ENCODE assay signal across 26 mouse cellular contexts in genomic region chr17:49458386-49458785, GRCm38 (mm10). TPM values are rescaled to one million over a fixed set of nuclear protein-coding genes. Genes with fewer than 3 reads are reported as not detected.
DNase-seq lines count a peak whose midpoint lies in the region; ATAC-seq and TF ChIP-seq lines count a peak whose summit lies in the region.
"Had no signal": no experiment of that assay in that cellular context is flagged by ENCODE, and none has a peak within 500 bp of the region (broad histone marks: within the 10 kb centered on the region; RNA-seq: fewer than 3 reads in every experiment).

No protein-coding gene starts in this region.

- peak; percentile 30 for DNase-seq in kidney, adult 8-10 months
- DNase-seq in 3134 (ENCODE audit: extremely low read depth, insufficient read length, low spot score) (peak; percentile 44), R1 (ENCODE audit: low read depth, low spot score) (peak; percentile 6)
- DNase-seq in kidney, postnatal 25 days = peak; percentile 55 to 68
- DNase-seq in heart, adult 2 months = no peak
- DNase-seq in ovary, postnatal 10 days (ENCODE audit: low spot score) = no peak
- DNase-seq: adrenal gland, postnatal 10 days; cerebellum, adult 11 months; cerebellum, adult 9-10 months; gastrocnemius, postnatal 25 days; layer of hippocampus, postnatal 36 days; liver, postnatal 0 days; lung, postnatal 4 days; thymus, postnatal 14 days had no signal

- H3K4me2 ChIP-seq in kidney, embryonic 14.5 days (replicated peaks; ENCODE audit: low read depth, low read length) = no peak overlapping the region
- H3K4me2 ChIP-seq: embryonic facial prominence, embryonic 13.5 days; forebrain, embryonic 15.5 days; heart, embryonic 11.5 days; hindbrain, embryonic 12.5 days; limb, embryonic 15.5 days; midbrain, embryonic 12.5 days; neural tube, embryonic 12.5 days had no signal

- H3K79me2 ChIP-seq in heart, adult 2 months (replicated peaks; ENCODE audit: control insufficient read depth, insufficient read depth, low read length) = no peaks in the 10 kb centered on the region

- H3K4me1 ChIP-seq in kidney, embryonic 14.5 days (ENCODE audit: control insufficient read depth, insufficient read depth, low read length) = no peaks in the 10 kb centered on the region
- no peaks in the 10 kb centered on the region for H3K4me1 ChIP-seq in heart, adult 2 months (ENCODE audit: control insufficient read depth, insufficient read depth, low read length)
- H3K4me1 ChIP-seq: embryonic facial prominence, embryonic 13.5 days; forebrain, embryonic 15.5 days; hindbrain, embryonic 12.5 days; limb, embryonic 10.5 days; limb, embryonic 15.5 days; midbrain, embryonic 12.5 days; neural tube, embryonic 12.5 days had no signal

- H3K27ac ChIP-seq in kidney, embryonic 14.5 days (ENCODE audit: low read depth, low read length) = no peak overlapping the region
- H3K27ac ChIP-seq in heart, adult 2 months = no peak overlapping the region
- H3K27ac ChIP-seq: embryonic facial prominence, embryonic 13.5 days; forebrain, embryonic 10.5 days; forebrain, embryonic 15.5 days; hindbrain, embryonic 12.5 days; limb, embryonic 10.5 days; limb, embryonic 15.5 days; midbrain, embryonic 12.5 days; neural tube, embryonic 12.5 days had no signal

- no peak for TF ChIP-seq CTCF in heart, adult 2 months (IDR thresholded peaks at IDR 0.05)

- H3K36me3 ChIP-seq in kidney, embryonic 14.5 days (ENCODE audit: control insufficient read depth, insufficient read depth, low read length) = peaks cover 21% of the 10 kb centered on the region
- H3K36me3 ChIP-seq in heart, adult 2 months (ENCODE audit: control insufficient read depth, insufficient read depth, low read length) = no peaks in the 10 kb centered on the region

- H3K9ac ChIP-seq in kidney, embryonic 14.5 days (ENCODE audit: low read depth, low read length) = no peak overlapping the region
- H3K9ac ChIP-seq in heart, adult 2 months (ENCODE audit: low read depth, low read length) = no peak overlapping the region
- H3K9ac ChIP-seq: embryonic facial prominence, embryonic 13.5 days; forebrain, embryonic 15.5 days; hindbrain, embryonic 12.5 days; limb, embryonic 15.5 days; liver, postnatal 0 days; midbrain, embryonic 12.5 days; neural tube, embryonic 12.5 days had no signal

- TF ChIP-seq POLR2A in heart, adult 2 months (IDR thresholded peaks at IDR 0.05; ENCODE audit: insufficient read depth, low read depth, low read length) = no peak

- H3K4me3 ChIP-seq in kidney, embryonic 14.5 days (ENCODE audit: low read length) = no peak overlapping the region
- H3K4me3 ChIP-seq in heart, adult 2 months = no peak overlapping the region
- H3K4me3 ChIP-seq: embryonic facial prominence, embryonic 13.5 days; forebrain, embryonic 10.5 days; forebrain, embryonic 15.5 days; hindbrain, embryonic 12.5 days; limb, embryonic 10.5 days; limb, embryonic 15.5 days; megakaryocyte, embryonic 14.5 days; midbrain, embryonic 12.5 days; myocyte; neural tube, embryonic 12.5 days had no signal

- intact Hi-C loops in heart, adult 2 months (cut with DNase I) = no loop called here

- no peaks in the 10 kb centered on the region for H3K27me3 ChIP-seq in kidney, embryonic 14.5 days (ENCODE audit: control insufficient read depth, insufficient read depth, low read length)
- H3K27me3 ChIP-seq in heart, adult 2 months (ENCODE audit: control insufficient read depth, insufficient read depth, low read length) = no peaks in the 10 kb centered on the region
- H3K27me3 ChIP-seq: embryonic facial prominence, embryonic 13.5 days; forebrain, embryonic 15.5 days; hindbrain, embryonic 12.5 days; limb, embryonic 15.5 days; midbrain, embryonic 12.5 days; neural tube, embryonic 12.5 days had no signal

- no peak for TF ChIP-seq EP300 in heart, adult 2 months (IDR thresholded peaks at IDR 0.05; ENCODE audit: insufficient read depth, low read depth, low read length)

- no peak for ATAC-seq in kidney, embryonic 14.5 days (ENCODE audit: low FRiP score, low TSS enrichment)
- ATAC-seq: forebrain, embryonic 15.5 days had no signal

- 82% methylated on average over 18 of the region's 18 CpGs for WGBS in kidney, embryonic 14.5 days
- WGBS in heart, adult 2 months = 91% methylated on average over 18 of the region's 18 CpGs

- H3K9me3 ChIP-seq in kidney, embryonic 14.5 days (ENCODE audit: control insufficient read depth, low read length) = no peaks in the 10 kb centered on the region
- H3K9me3 ChIP-seq: embryonic facial prominence, embryonic 13.5 days; forebrain, embryonic 10.5 days; forebrain, embryonic 15.5 days; hindbrain, embryonic 12.5 days; limb, embryonic 10.5 days; limb, embryonic 15.5 days; megakaryocyte, embryonic 14.5 days; midbrain, embryonic 12.5 days; neural tube, embryonic 12.5 days had no signal

RNA-seq across cellular contexts. Expression of gene Mocs1, which starts 30.2 kb away (rescaled TPM):
- polyA plus RNA-seq in kidney, embryonic 14.5 days (2014; fragmentation: Nextera tagmentation; extraction: Ambion mirVana) = 8.9 and 9.3 TPM in 2 replicates
- 10 to 100 TPM; 19.2 to 20.9 TPM for total RNA-seq in heart, adult 2 months (2021)
- 11.7 and 13.4 TPM in 2 replicates for polyA plus RNA-seq in heart, adult 2 months (2012; rRNA removed)

Comparison
In these comparisons a context has a peak if more than half of its experiments do, and no peak if none do; other contexts are left out.
1. DNase-seq: peak in kidney, adult 8-10 months (2 of 2), 3134 (single experiment), R1 (single experiment) and kidney, postnatal 25 days (2 of 2); none in heart, adult 2 months (0 of 2) and ovary, postnatal 10 days (single experiment).